Mouse (Mus musculus) heart, embryonic 10.5 days (tissue): Measurements from ENCODE around the gene Olfr389. TPM values are rescaled to one million over a fixed set of nuclear protein-coding genes. Genes with fewer than 3 reads are reported as not detected.

Experiments used
- DNase-seq: peaks from one replicate; pipeline ENCODE4 v3.0.0-alpha.2; 2017; ENCODE audit warnings: low spot score
- H3K27ac ChIP-seq: fragments of 300-500 bp; sonication (generic); 2 replicates; pipeline ENCODE4 v1.5.1; 2016; ENCODE audit warnings: mild to moderate bottlenecking
- H3K27me3 ChIP-seq: fragments of 300-500 bp; sonication (generic); 2 replicates; pipeline ENCODE4 v1.6.1; 2016; ENCODE audit warnings: mild to moderate bottlenecking; ENCODE audit not compliant: poor library complexity, insufficient read depth, severe bottlenecking
- H3K36me3 ChIP-seq: fragments of 300-500 bp; sonication (generic); 2 replicates; pipeline ENCODE4 v1.6.1; 2016; ENCODE audit warnings: mild to moderate bottlenecking, moderate library complexity
- H3K4me1 ChIP-seq: fragments of 300-500 bp; sonication (generic); 2 replicates; pipeline ENCODE4 v1.6.1; 2016; ENCODE audit warnings: mild to moderate bottlenecking
- H3K4me3 ChIP-seq: fragments of 300-500 bp; sonication (generic); 2 replicates; pipeline ENCODE4 v1.5.1; 2016; ENCODE audit warnings: mild to moderate bottlenecking, moderate library complexity
- H3K9me3 ChIP-seq: fragments of 300-500 bp; sonication (generic); 2 replicates; pipeline ENCODE4 v1.6.1; 2016; ENCODE audit warnings: mild to moderate bottlenecking, moderate library complexity
- WGBS: fragments of 180-500 bp; shearing (Covaris S2); methylation state at CpG from one replicate; pipeline ENCODE4 v1.1.7; 2016; 5-methylcytosine and 5-hydroxymethylcytosine counted together
- polyA plus RNA-seq: library from polyadenylated mRNA; unstranded; fragments of >200 nt; fragmentation: Nextera tagmentation; extraction: Ambion mirVana; gene quantifications from 2 replicates; pipeline ENCODE4 v1.2.1, GENCODE M21; 2016

The Olfr389 gene
- polyA plus RNA-seq = not detected in 2 replicates

- no peak for DNase-seq
- Histone ChIP-seq H3K9me3 (peaks cover 4% of the 10 kb centered on the region; the same call in 1 of the 2 replicates), H3K27ac (no peak within 1 kb of the TSS), H3K27me3 (no peaks in the 10 kb centered on the region), H3K36me3 (no peaks in the 10 kb centered on the region), H3K4me1 (no peaks in the 10 kb centered on the region), H3K4me3 (no peak within 1 kb of the TSS)
- WGBS = 74% methylated on average over 1 of the region's 1 CpGs
Observed at GRCm38 (mm10) chr11:73780613-73781012, at the start of gene Olfr389. Olfr389 (minus strand) TSS chr11:73780713.

DNA sequence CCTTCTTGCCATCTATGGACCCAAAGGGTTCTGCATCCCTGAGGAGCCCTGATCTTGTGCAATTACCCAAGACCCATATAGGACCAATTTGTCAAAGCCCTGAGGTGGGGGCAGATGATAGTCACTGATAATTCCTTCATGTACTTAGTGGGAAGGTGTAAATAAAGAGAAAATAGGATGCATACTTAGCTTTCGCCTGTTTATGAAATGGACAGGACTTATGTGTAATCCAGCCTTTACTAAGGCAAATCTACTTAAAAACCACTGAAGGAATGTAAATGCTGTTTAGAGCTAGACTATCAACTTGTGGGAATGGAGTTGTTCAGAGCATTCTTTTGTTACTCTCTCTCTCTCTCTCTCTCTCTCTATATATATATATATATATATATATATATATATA is 36.4 kb upstream of the Olfr389 start, which contains the start of gene Olfr392:
Gene Olfr392, minus strand, starts transcription at position 101 of the 400 bp plus-strand sequence.
- no peaks in the 10 kb centered on the region for H3K9me3 ChIP-seq
- H3K27me3 ChIP-seq = no peaks in the 10 kb centered on the region
- whole genome bisulfite sequencing = 82% methylated on average over 1 of the region's 1 CpGs
- H3K36me3 ChIP-seq = no peaks in the 10 kb centered on the region
- no peak within 1 kb of the TSS for H3K4me3 ChIP-seq
- no peak for DNase-seq
- H3K27ac ChIP-seq = no peak within 1 kb of the TSS
- no peaks in the 10 kb centered on the region for H3K4me1 ChIP-seq

DNA sequence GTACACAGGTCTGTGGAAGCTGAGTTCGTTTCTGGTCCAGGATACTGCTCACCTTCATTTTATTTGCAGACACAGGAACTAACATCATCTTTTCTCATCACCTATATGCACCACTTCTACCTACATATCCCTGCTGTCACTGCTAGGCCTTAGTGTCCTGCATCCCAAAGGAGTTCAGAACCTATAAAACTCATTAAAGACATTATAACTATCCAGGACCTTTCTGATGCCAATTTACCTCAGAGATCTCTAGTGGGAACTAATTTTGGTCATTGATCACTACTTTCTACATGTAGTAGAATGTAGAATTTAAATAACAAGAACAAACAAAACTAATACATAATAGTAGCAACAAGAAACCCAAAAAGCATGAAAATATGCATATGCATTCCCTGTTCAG is 22.4 kb upstream of the Olfr389 start, which contains the start of gene Olfr391-ps:
Gene Olfr391-ps, minus strand, starts transcription at position 101 of the 400 bp plus-strand sequence.
- no peak for DNase-seq
- H3K4me3 ChIP-seq = no peak within 1 kb of the TSS
- no peaks in the 10 kb centered on the region for H3K27me3 ChIP-seq
- no peaks in the 10 kb centered on the region for H3K36me3 ChIP-seq
- H3K27ac ChIP-seq = no peak within 1 kb of the TSS
- H3K9me3 ChIP-seq = no peaks in the 10 kb centered on the region
- no peaks in the 10 kb centered on the region for H3K4me1 ChIP-seq
- 56% methylated on average over 1 of the region's 1 CpGs for WGBS

- Histone ChIP-seq H3K4me3 (no peak within 1 kb of the TSS), H3K4me1 (no peaks in the 10 kb centered on the region), H3K27ac (no peak within 1 kb of the TSS), H3K36me3 (no peaks in the 10 kb centered on the region), H3K9me3 (0 out of 2 replicates have a peak, but pooled peaks cover 4% of the 10 kb centered on the region), H3K27me3 (no peaks in the 10 kb centered on the region)
- 74% methylated on average over 1 of the region's 1 CpGs for WGBS
- DNase-seq = no peak
Observed at GRCm38 (mm10) chr11:73782664-73783063, 2.2 kb upstream of the Olfr389 start, which contains the start of gene Olfr390. Olfr390 (plus strand) TSS chr11:73782964.

- Histone ChIP-seq H3K36me3 (no peaks in the 10 kb centered on the region), H3K27me3 (no peaks in the 10 kb centered on the region), H3K4me3 (no peak overlapping the region), H3K9me3 (peaks cover 28% of the 10 kb centered on the region), H3K4me1 (no peaks in the 10 kb centered on the region), H3K27ac (no peak overlapping the region)
- no peak for DNase-seq
Observed at GRCm38 (mm10) chr11:73759115-73759514, 21.4 kb downstream of the Olfr389 start.

Other genes starting within 250 kb of the Olfr389 start
- gene Olfr385, start 187.7 kb downstream of the Olfr389 start, polyA plus RNA-seq = not detected in 2 replicates
- not detected in 2 replicates for gene Olfr384, start 182.1 kb downstream of the Olfr389 start, polyA plus RNA-seq
- gene Zfp735, start 91.9 kb downstream of the Olfr389 start, polyA plus RNA-seq = not detected in 2 replicates
- not detected in 2 replicates for gene Olfr390, start 2.3 kb upstream of the Olfr389 start, polyA plus RNA-seq
- gene Olfr391-ps, start 22.3 kb upstream of the Olfr389 start, polyA plus RNA-seq = not detected in 2 replicates
- gene Olfr392, start 36.3 kb upstream of the Olfr389 start, polyA plus RNA-seq = not detected in 2 replicates
- gene Olfr393, start 70.7 kb upstream of the Olfr389 start, polyA plus RNA-seq = not detected in 2 replicates
- not detected in 2 replicates for gene Olfr394, start 110.1 kb upstream of the Olfr389 start, polyA plus RNA-seq
- gene Olfr395, start 128.6 kb upstream of the Olfr389 start, polyA plus RNA-seq = not detected in 2 replicates
- not detected in 2 replicates for gene Olfr23, start 156.0 kb upstream of the Olfr389 start, polyA plus RNA-seq
- not detected in 2 replicates for gene Olfr397, start 180.1 kb upstream of the Olfr389 start, polyA plus RNA-seq
- not detected in 2 replicates for gene Olfr398, start 209.7 kb upstream of the Olfr389 start, polyA plus RNA-seq